Mouse (Mus musculus) erythroblast, embryonic 14.5 days (primary cell): ENCODE results near the gene Gramd1a.

ENCODE experiments used
- GATA1 ChIP-seq: IDR thresholded peaks from 2 replicates; pipeline ENCODE4 v1.6.1; 2012; ENCODE audit warnings: low read length, inconsistent platforms, mixed read lengths
- TAL1 ChIP-seq: IDR thresholded peaks from 3 replicates; pipeline ENCODE4 v1.6.1; 2012; ENCODE audit warnings: low read length, inconsistent platforms, mixed read lengths

GRCm38 (mm10) chr7:31086175-31086755 is 69.4 kb downstream of the Gramd1a start:
- TF ChIP-seq GATA1: no peak
- no peak for TF ChIP-seq TAL1
